Mouse (Mus musculus): ENCODE data around the gene Trp53bp2. TPM values are rescaled to one million over a fixed set of nuclear protein-coding genes. Genes with fewer than 3 reads are reported as not detected.
A peak's percentile ranks its signal among the peaks of the same experiment; 100 is the strongest.

Gene Trp53bp2
- total and polyA plus RNA-seq, 2 experiments, result 5.0 to 7.2 TPM

- no peak overlapping the region for H3K9ac ChIP-seq (ENCODE audit: low read depth, low read length)
- DNase-seq (ENCODE audit: extremely low read depth, low read depth, low spot score), result no peak
- no peaks in the 10 kb centered on the region; the same call in 1 of the 2 replicates for H3K27me3 ChIP-seq (ENCODE audit: control insufficient read depth, insufficient read depth, low read length)
- TF ChIP-seq POLR2A (IDR thresholded peaks at IDR 0.05; ENCODE audit: extremely low read depth, insufficient read depth, low read length) (no peak), CTCF (IDR thresholded peaks at IDR 0.05; ENCODE audit: low read depth, low read length) (no peak)
- H3K4me1 ChIP-seq (ENCODE audit: control insufficient read depth, insufficient read depth, low read length), result no peaks in the 10 kb centered on the region
- no peaks in the 10 kb centered on the region for H3K79me2 ChIP-seq (ENCODE audit: control insufficient read depth, insufficient read depth, low read length)
- 88% methylated on average over 8 of the region's 8 CpGs for WGBS
- H3K4me3 ChIP-seq (ENCODE audit: insufficient read depth, low read depth, low read length), result no peak overlapping the region
- no peaks in the 10 kb centered on the region for H3K36me3 ChIP-seq (ENCODE audit: control insufficient read depth, insufficient read depth, low read length)
- H3K27ac ChIP-seq (replicated peaks; ENCODE audit: insufficient read depth, low read depth, low read length), result no peak overlapping the region
These were observed 10.8 kb upstream of the Trp53bp2 start for GRCm38 (mm10) chr1:182398171-182398570.

- TF ChIP-seq CTCF (IDR thresholded peaks at IDR 0.05; ENCODE audit: low read depth, low read length) (no peak), POLR2A (IDR thresholded peaks at IDR 0.05; ENCODE audit: extremely low read depth, insufficient read depth, low read length) (no peak)
- 82% methylated on average over 3 of the region's 3 CpGs for WGBS
- Histone ChIP-seq H3K27me3 (ENCODE audit: control insufficient read depth, insufficient read depth, low read length) (no peaks in the 10 kb centered on the region; the same call in 1 of the 2 replicates), H3K27ac (replicated peaks; ENCODE audit: insufficient read depth, low read depth, low read length) (no peak overlapping the region), H3K36me3 (ENCODE audit: control insufficient read depth, insufficient read depth, low read length) (no peaks in the 10 kb centered on the region), H3K4me1 (ENCODE audit: control insufficient read depth, insufficient read depth, low read length) (no peaks in the 10 kb centered on the region), H3K9ac (ENCODE audit: low read depth, low read length) (no peak overlapping the region), H3K4me3 (ENCODE audit: insufficient read depth, low read depth, low read length) (no peak overlapping the region), H3K79me2 (ENCODE audit: control insufficient read depth, insufficient read depth, low read length) (no peaks in the 10 kb centered on the region)
- no peak for DNase-seq (ENCODE audit: extremely low read depth, low read depth, low spot score)
These were observed 10.2 kb upstream of the Trp53bp2 start for GRCm38 (mm10) chr1:182398780-182399179.

DNA sequence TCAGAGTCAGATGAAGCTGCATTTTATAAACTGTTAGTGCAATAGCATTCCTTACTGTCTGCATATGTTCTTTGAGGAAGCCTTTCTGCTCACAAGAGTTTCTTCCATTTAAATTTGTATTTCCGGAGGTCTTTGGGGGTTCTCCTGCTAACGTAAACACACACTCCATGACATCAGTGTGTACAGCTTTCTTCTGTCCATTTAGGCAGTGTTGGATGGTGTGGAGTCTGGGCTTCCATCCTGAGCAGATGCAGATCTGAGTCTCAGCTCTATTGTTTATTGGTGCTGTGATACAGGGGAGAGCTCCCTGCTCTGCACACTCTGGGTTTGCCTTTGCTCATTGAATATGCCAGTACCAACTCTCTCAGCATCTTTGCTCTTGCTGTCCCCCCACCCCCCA lies 9.8 kb upstream of the Trp53bp2 start:
- no peak overlapping the region for H3K27ac ChIP-seq (replicated peaks; ENCODE audit: insufficient read depth, low read depth, low read length)
- no peak for TF ChIP-seq CTCF (IDR thresholded peaks at IDR 0.05; ENCODE audit: low read depth, low read length)
- no peak for TF ChIP-seq POLR2A (IDR thresholded peaks at IDR 0.05; ENCODE audit: extremely low read depth, insufficient read depth, low read length)
- no peaks in the 10 kb centered on the region; the same call in 1 of the 2 replicates for H3K27me3 ChIP-seq (ENCODE audit: control insufficient read depth, insufficient read depth, low read length)
- no peak for DNase-seq (ENCODE audit: extremely low read depth, low read depth, low spot score)
- H3K79me2 ChIP-seq (ENCODE audit: control insufficient read depth, insufficient read depth, low read length), result no peaks in the 10 kb centered on the region
- no peaks in the 10 kb centered on the region for H3K4me1 ChIP-seq (ENCODE audit: control insufficient read depth, insufficient read depth, low read length)
- WGBS, result 85% methylated on average over 2 of the region's 2 CpGs
- no peaks in the 10 kb centered on the region for H3K36me3 ChIP-seq (ENCODE audit: control insufficient read depth, insufficient read depth, low read length)
- H3K9ac ChIP-seq (ENCODE audit: low read depth, low read length), result no peak overlapping the region
- H3K4me3 ChIP-seq (ENCODE audit: insufficient read depth, low read depth, low read length), result no peak overlapping the region

DNA sequence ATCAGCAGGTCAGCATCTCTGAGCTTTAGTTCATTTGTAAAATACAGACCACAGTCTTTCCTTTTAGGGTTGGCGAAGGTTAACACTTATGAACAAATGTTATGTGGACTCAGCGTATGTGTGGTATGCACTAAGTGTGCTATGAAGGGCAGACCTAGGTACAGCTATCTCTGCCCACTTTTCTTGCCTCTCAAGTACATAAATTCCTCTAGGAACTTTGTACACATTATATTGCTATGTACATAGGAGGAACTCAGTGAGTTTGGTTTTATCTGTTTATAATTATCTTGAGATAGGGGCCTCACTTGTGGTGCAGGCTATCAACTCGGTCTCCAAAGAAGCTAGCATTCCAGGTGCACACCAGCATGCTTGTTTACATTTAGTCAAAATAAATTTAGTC lies 9.1 kb upstream of the Trp53bp2 start:
- H3K36me3 ChIP-seq (ENCODE audit: control insufficient read depth, insufficient read depth, low read length), result no peaks in the 10 kb centered on the region
- no peak for TF ChIP-seq CTCF (IDR thresholded peaks at IDR 0.05; ENCODE audit: low read depth, low read length)
- TF ChIP-seq POLR2A (IDR thresholded peaks at IDR 0.05; ENCODE audit: extremely low read depth, insufficient read depth, low read length), result no peak
- DNase-seq (ENCODE audit: extremely low read depth, low read depth, low spot score), result no peak
- H3K27me3 ChIP-seq (ENCODE audit: control insufficient read depth, insufficient read depth, low read length), result no peaks in the 10 kb centered on the region; the same call in 1 of the 2 replicates
- no peak overlapping the region for H3K27ac ChIP-seq (replicated peaks; ENCODE audit: insufficient read depth, low read depth, low read length)
- 95% methylated on average over 3 of the region's 3 CpGs for WGBS
- no peak overlapping the region for H3K4me3 ChIP-seq (ENCODE audit: insufficient read depth, low read depth, low read length)
- H3K79me2 ChIP-seq (ENCODE audit: control insufficient read depth, insufficient read depth, low read length), result no peaks in the 10 kb centered on the region
- no peak overlapping the region for H3K9ac ChIP-seq (ENCODE audit: low read depth, low read length)
- no peaks in the 10 kb centered on the region for H3K4me1 ChIP-seq (ENCODE audit: control insufficient read depth, insufficient read depth, low read length)

DNA sequence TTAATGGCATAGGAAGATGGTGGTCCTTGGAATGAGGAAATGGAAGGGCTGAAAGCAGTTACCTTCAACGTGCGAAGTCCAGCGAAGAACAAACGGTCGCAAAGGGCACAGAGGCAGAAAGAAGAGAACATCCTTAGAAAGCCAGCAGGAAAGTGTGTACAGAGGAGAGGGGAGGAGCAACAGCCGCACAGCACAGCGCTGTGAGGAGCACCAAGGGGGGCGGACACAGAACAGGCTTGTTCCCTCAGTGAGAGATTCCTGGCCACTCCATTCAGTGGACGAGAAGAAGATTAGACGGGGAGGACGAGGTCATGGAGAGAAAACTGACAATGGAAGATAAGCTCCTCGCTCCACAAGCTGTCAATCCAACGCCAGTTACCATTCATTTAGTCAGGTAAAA lies 5.9 kb upstream of the Trp53bp2 start:
- no peak overlapping the region for H3K27ac ChIP-seq (replicated peaks; ENCODE audit: insufficient read depth, low read depth, low read length)
- no peaks in the 10 kb centered on the region for H3K79me2 ChIP-seq (ENCODE audit: control insufficient read depth, insufficient read depth, low read length)
- no peak overlapping the region for H3K4me3 ChIP-seq (ENCODE audit: insufficient read depth, low read depth, low read length)
- no peak overlapping the region for H3K9ac ChIP-seq (ENCODE audit: low read depth, low read length)
- WGBS, result 55% methylated on average over 13 of the region's 13 CpGs
- no peaks in the 10 kb centered on the region for H3K36me3 ChIP-seq (ENCODE audit: control insufficient read depth, insufficient read depth, low read length)
- no peaks in the 10 kb centered on the region; the same call in 1 of the 2 replicates for H3K27me3 ChIP-seq (ENCODE audit: control insufficient read depth, insufficient read depth, low read length)
- 0 out of 2 replicates have a peak, but pooled peaks cover 2% of the 10 kb centered on the region for H3K4me1 ChIP-seq (ENCODE audit: control insufficient read depth, insufficient read depth, low read length)
- TF ChIP-seq CTCF (IDR thresholded peaks at IDR 0.05; ENCODE audit: low read depth, low read length) (no peak), POLR2A (IDR thresholded peaks at IDR 0.05; ENCODE audit: extremely low read depth, insufficient read depth, low read length) (no peak)
- no peak for DNase-seq (ENCODE audit: extremely low read depth, low read depth, low spot score)

- Histone ChIP-seq H3K4me1 (ENCODE audit: control insufficient read depth, insufficient read depth, low read length) (peaks cover 10% of the 10 kb centered on the region), H3K27ac (replicated peaks; ENCODE audit: insufficient read depth, low read depth, low read length) (no peak overlapping the region), H3K4me3 (ENCODE audit: insufficient read depth, low read depth, low read length) (no peak overlapping the region), H3K36me3 (ENCODE audit: control insufficient read depth, insufficient read depth, low read length) (no peaks in the 10 kb centered on the region), H3K27me3 (ENCODE audit: control insufficient read depth, insufficient read depth, low read length) (no peaks in the 10 kb centered on the region; the same call in 1 of the 2 replicates), H3K79me2 (ENCODE audit: control insufficient read depth, insufficient read depth, low read length) (peaks cover 11% of the 10 kb centered on the region; the same call in 1 of the 2 replicates), H3K9ac (ENCODE audit: low read depth, low read length) (no peak overlapping the region)
- TF ChIP-seq POLR2A (IDR thresholded peaks at IDR 0.05; ENCODE audit: extremely low read depth, insufficient read depth, low read length) (no peak), CTCF (IDR thresholded peaks at IDR 0.05; ENCODE audit: low read depth, low read length) (no peak)
- 20% methylated on average over 4 of the region's 4 CpGs for WGBS
- peak; percentile 34 for DNase-seq (ENCODE audit: extremely low read depth, low read depth, low spot score)
These were observed 2.4 kb upstream of the Trp53bp2 start for GRCm38 (mm10) chr1:182406621-182407020.
